Mouse (Mus musculus): ENCODE data around the gene Dcaf7.

The Dcaf7 gene

DNA sequence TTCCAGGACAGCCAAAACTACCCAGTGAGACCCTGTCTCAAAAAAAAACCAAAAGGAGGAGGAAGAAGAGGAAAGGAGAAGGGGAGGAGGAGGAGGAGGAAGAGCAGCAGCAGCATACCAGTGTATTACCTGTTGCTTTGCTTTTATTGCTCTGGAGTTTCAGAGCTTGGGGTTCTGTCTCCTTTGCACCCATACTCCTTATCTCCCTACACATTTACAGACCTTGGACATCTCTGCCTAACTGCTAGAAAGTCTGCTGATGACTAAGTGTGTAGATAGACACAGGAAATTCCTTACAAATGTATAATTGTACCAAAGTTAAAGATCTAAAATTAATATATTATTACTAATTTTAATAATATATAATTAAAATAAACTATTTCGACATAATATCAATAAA lies 8.6 kb downstream of the Dcaf7 start:
- DNase-seq (ENCODE audit: low spot score): no peak

DNA sequence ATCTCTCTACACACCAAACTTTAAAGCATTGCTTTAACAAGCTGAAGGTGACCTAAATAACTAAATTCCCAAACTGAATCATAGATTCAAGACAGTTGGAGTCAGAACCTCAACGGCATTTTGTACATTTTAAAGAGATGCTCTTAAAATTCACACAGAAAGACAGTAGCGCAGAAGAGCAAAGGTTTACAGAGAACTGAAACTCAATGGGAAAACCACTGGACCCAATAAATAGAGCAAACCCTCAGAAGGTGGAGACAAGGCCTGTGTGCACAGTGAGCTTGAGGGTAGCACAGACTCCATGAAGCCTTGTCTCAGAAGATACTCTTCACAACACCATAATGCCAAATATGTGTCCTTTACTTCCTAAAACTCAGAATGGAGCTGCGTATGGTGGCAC lies 9.1 kb downstream of the Dcaf7 start:
- no peak for DNase-seq (ENCODE audit: low spot score)

DNA sequence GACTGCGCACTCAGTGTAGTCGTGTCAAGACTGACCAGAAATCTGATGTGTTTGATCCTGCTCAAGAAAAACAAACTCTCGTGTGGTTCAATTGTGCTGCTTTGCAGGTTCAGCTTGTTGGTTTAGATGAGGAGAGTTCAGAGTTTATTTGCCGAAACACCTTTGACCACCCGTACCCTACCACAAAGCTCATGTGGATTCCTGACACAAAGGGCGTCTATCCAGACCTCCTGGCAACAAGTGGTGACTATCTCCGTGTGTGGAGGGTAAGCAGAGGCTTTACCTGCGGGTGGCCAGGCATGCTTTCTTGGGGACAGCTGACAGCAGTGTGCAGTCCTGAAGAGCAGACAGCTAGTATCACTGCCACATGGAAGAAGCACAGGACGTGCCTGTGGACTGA lies 9.9 kb downstream of the Dcaf7 start:
- no peak for DNase-seq (ENCODE audit: low spot score)

DNA sequence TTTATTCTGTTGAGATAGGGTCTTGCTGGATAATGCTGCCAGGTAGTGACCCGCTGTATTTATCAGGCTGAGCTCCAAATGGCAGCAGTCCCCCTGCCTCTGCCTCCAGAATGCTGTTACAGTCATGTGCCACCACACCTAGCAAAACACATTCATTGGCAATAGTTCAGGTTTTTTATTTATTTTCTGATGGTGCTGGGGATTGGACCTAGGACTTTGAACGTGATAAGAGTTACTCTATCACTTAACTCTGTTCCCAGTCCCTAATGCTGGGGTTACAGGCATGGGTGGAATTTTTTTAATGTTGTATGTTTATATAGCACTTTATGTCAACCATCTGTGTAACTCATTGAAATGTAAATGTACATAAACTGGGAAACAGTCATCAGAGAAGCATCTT lies 17.2 kb downstream of the Dcaf7 start:
- DNase-seq (ENCODE audit: low spot score): no peak

DNA sequence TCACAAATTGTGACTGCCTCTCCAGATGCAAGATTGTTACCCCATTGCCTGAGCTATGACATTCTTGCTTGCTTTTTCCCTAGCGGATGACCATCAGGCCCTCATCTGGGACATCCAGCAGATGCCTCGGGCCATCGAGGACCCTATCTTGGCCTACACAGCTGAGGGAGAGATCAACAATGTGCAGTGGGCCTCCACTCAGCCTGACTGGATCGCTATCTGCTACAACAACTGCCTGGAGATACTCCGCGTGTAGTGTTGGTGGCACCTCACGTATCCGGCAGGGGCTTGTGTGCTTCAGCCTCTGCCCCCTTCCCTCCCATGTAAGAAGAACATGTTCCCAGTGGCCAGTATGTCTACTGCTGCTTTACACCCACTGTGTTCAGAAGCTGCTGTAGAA lies 17.9 kb downstream of the Dcaf7 start:
- no peak for DNase-seq (ENCODE audit: low spot score)

DNA sequence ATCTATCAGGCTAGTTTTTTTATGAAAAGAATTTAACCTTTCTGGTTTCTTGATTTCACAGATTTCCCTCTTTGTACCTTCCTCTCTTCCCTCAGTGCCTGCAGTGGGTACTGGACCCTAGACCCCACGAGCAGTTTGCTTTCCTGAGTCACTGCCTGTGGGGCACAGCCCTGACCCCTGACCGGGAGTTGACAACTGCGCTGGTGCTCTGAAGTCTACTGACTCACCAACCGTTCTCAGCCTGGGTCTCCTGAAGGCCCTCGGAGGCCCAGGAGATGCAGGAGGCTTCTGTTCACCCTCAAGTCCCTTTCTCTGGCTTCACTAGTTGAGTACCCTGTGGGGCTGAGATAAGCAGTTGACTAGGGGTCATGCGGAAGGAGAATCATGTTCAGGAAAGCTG lies 18.7 kb downstream of the Dcaf7 start:
- DNase-seq (ENCODE audit: low spot score): no peak

DNA sequence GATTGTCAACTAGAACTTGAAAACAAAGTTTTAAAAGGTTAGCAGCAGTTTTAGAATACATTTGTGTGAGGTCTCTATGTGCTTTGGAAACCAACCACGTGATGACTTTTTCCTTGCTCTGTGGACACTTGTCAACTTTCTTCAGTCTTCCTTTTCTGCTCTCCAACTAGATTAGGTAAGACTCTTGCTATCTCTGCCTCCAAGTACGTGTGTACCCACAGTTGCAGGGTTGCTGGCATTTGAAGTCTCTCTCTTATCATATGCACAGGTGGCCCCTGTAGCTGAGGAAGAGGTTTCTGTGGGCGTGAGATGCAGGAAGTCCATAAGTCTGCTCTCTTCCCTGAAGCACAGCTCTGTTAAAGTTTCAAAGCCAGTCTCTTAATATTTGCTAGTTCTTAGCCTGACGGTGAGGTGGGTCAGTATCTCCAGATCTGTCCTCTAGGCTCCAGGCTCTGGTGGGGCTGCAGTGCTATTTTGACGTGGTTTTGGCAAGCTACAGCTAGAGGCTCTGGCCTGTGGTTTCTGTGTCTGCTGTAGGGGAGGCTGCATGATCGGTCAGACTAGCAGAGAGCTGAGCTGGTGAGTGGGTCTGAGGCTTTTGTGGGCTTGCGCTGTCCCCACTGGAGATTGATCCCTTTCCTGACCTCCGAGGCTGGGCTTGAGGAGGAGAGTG lies 20.3 kb downstream of the Dcaf7 start:
- no peak for DNase-seq (ENCODE audit: low spot score)

DNA sequence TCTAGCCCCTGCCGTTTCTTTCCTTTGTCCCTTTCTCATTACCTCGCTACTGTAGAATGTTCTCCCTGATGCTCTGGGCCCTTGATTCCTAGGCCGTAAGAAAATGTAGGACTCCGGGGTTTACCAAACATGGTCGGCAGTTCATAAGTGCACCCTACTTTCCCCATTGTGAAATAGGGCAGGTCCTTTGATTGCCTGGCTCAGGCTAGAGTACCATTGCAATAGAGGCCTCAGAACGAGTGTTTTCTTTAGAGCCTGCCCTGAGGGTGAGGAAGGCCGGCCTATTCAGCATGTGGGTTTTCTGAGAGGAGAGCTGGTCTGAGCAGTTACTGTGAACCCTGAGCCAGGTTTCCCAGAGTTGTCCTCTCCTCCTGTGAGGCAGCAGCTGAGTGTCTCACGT lies 21.3 kb downstream of the Dcaf7 start:
- DNase-seq (ENCODE audit: low spot score): no peak

DNA sequence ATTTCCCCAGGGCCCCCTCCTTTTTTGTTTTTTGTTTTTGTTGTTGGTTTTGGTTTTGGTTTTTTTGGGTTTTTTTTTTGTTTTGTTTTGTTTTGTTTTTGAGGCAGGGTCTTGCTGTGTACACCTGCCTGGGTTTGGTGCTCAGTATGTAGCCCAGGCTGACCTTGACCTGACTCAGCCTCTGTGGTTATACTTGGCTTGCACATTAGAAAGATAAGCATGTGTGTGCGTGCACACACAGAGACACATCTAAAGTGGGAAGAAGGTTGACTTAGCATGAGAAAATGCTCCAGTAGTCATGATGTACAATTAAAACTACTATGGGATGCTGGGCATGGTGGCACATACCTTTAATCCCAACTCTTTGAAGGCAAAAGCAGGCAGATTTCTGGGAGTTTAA lies 23.9 kb downstream of the Dcaf7 start:
- no peak for DNase-seq (ENCODE audit: low spot score)

DNA sequence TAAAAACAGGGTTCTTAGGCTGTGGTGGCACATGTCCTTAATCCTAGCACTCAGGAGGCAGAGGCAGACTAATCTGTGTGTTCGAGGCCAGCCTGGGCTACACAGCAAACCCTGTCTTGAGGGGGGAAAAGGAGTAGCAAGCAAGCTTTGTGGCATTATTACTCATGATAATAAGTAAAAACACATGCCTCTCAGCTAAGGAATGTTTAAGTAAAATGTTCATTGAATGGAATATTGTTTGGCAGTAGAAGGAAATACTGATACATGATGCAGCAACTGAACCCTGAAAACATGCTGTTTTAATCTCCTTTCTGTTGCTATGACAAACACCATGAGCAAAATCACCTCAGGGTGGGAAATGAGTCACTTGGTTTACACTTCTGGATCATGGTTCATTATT lies 24.6 kb downstream of the Dcaf7 start:
- DNase-seq (ENCODE audit: low spot score): no peak

DNA sequence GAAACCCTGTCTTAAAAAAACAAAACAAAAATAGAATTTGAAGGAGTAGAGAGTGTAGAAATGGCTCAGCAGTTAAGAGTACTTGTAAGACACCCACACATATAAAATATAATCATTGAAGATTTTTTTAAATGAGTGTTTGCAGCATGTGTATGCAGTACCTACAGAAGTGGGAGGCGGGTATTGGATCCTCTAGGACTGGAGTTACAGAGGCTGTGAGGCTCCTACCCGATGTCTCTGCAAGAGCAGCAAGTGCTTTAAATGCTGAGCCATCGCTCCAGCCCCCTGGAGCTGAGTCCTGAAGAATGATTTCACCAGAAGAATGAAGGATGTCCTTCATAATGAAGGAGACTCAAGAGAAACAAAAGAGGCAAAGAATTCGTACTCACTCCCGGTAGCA lies 27.1 kb downstream of the Dcaf7 start:
- DNase-seq (ENCODE audit: low spot score): no peak

DNA sequence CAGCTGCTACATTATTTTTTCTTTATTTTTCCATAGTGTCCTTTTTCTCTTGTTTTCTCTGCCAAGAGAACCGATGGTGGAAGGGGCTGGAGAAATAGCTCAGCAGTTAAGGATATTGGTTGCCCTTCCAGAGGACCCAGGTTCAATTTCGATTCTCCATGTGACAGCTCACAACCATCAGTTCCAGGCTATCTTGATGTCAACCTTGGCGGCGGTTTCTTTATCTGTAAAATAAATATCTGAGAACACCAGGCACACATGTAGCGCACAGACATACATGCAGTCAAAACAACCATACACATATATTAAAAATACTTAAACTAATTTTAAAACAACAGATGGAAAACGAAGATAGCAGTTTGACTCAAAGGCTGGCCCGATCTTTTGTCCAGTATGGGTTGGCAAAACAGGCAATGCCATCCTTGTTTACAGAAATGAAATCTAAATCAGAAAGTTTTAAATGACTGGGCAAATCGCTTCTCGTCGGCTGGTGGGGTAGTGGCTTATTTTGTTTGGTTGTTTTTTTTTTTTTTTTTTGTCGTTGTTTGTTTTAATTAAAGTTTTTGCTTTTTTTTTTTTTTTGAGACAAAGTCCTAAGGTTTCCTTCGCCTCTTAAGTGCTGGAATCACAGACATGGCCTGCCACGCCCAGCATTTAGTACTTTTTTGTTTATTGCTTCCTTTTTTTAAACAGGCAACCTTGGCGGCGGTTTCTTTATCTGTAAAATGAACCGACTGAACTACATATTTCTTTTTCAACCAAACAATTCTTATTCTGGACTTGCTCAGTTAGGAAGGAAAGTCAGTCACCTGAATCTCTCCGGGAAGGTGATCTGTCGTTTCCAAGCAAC lies 28.6 kb downstream of the Dcaf7 start:
- no peak for DNase-seq (ENCODE audit: low spot score)

DNA sequence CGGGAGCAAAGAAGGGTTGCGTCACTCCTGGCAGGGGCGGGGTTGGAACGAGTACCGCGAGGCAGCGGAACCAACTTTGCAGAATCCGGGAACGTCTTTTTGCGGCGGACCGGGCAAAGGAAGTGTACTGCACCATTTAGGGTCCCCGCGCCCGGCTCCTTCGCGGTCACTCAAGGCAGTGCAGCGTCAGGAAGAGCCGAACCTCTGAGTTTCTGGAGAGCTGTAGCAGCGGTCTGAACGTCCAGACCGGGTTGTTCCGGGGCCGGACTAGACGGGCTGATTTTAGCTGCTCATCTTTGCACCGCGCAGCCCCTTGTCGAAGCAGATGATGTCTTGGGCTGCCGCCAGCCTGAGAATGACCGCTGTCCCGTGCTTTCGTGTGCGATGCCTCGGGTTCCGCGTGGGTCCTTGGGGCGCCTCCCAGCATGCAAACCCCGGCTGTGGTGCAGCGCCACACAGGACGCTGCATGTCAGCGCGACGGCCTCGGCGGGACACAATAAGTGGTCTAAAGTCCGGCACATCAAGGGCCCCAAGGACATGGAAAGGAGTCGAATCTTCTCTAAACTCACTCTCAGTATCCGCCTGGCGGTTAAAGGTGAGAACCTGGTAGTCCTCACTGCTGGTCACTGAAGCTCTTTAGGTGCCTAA lies 29.4 kb downstream of the Dcaf7 start, which contains the start of gene Taco1:
Gene Taco1, plus strand, starts transcription at position 139 of the 649 bp plus-strand sequence.
- peak; percentile 94 for DNase-seq (ENCODE audit: low spot score)

DNA sequence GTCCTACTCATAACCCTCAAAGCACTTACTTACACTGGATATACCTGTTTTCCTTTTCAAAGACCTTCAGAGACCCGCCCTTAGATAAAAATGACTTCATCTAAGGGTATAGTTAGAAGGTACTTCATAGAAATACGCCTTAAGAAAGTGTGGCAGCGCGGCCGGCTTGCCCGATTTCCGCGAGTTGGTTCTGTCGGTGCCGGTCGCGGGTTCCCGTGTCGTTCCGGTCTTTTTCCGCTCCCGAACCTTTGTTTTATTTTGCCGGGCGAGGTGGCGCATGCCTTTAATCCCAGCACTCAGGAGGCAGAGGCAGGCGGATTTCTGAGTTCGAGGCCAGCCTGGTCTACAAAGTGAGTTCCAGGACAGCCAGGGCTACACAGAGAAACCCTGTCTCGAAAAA lies 29.9 kb downstream of the Dcaf7 start:
- peak; percentile 51 for DNase-seq (ENCODE audit: low spot score)

DNA sequence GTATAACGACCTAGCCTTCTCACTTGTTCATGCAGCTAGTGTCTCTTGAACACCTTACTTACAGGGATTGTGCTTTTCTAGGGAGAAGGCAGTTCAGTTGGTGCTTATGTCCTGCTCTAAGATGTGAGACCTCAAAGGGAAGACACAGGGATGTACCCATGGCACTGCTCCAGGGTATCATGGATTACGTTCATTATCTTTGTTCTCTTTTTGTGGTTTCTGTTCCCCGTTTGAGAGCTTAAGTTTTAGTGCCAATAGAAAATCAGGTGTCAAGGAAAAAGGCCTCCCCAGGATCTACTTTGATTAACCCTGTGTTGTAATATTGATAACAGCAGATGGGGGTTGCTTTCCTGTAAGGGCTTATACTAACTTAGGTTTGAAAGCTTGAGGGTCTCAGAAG lies 37.1 kb downstream of the Dcaf7 start:
- DNase-seq (ENCODE audit: low spot score): no peak

DNA sequence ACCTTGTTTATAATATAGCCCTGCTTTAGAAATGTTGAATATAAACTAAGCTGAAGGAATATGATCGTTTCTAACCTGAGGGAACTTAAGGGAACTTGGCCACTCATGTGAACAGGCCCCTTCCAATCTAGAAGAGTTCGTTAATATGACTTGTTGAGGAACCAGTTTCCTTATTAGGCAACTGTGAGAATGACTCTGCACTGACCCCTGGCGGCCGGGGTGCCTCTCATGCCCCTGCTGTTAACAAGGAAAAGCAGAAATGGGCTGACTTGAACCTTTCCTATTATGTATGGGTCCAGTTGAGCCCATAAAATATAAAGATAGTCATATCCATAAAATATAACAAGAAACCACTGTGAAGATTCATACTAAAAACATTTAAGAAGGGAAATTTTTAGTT lies 39.6 kb downstream of the Dcaf7 start:
- peak; percentile 74 for DNase-seq (ENCODE audit: low spot score)

DNA sequence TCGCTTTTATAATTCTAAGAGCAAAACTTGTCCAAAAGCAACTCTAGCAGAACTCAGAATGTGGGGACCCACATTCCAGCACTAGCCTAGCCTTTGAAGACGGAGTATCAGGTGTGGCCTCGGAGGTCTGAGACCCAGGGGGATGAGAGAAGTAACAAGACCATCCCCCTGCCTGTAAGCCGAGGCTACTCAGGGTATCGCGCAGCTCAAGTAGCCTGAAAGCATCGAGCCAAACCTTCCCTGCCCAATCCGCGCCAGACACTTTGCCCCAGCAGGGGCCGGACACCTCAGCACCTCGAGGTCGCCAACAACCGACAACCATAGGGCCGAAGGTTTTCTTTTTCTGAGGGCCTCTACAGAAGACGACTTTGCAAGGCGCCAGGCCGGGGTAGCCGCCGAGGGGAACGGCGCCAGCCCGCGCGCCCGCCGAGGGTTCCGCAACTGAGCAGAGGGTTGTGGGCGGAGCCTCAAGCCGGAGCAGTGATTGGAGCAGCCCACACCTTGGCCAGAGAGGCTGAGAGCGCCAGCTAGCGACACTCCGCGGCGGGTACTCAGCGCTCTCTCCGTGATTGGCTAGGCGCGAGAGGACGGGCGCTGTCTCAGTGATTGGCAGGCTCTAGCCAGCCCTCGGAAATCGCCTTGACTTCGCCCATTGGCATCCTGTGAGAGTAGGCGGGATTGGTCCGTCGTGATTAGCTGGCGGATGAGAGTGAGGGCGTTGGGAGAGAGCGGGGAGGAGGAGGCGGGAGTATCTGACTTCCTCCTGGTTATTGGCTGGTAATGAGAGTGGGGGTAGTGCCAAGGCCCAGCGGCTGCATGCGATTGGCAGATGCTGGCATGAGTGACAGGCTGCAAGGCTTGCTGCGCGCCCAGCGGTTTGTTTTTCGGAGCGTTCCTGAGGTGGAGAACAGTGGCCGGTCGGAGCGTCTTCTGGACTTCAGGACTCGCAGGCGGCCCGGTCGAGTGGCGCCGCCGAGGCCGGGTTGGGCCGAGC lies 47.3 kb downstream of the Dcaf7 start, which contains the start of gene Map3k3:
Gene Map3k3, plus strand, starts transcription at position 906 of the 994 bp plus-strand sequence.
- peak; percentile 93 for DNase-seq (ENCODE audit: low spot score)

DNA sequence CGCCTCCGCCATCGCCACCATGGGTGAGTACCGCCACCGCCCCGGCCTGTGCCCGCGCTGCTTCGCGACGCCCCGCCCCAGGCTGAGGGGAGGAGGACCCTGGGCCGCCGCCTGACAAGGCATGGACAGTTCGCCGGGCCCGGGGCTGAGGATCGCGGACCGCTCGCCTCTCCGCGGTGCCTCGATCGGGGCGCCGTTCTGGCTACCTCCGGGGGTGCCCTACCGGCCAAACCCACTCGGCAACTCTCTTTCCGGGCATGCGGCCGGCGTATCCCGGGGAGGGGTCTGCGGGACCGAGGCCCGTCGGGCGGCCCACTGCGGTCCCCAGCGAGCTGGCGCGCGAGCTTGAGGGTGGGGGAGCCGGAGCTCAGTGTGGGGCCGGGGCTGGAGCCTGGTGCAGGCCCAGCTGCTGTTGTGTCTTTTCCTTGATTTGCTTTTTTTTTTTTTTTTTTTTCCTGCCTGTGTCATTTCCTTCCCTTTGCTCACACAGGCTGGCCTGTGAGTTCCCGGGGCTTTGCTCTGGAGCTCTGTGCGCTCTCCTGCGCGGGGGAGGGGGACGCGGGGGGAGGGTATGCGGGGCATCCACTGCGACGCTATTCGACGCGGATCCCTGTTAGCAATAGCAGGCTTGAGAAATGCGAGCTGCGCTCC lies 48.4 kb downstream of the Dcaf7 start:
- DNase-seq (ENCODE audit: low spot score): peak; percentile 70

DNA sequence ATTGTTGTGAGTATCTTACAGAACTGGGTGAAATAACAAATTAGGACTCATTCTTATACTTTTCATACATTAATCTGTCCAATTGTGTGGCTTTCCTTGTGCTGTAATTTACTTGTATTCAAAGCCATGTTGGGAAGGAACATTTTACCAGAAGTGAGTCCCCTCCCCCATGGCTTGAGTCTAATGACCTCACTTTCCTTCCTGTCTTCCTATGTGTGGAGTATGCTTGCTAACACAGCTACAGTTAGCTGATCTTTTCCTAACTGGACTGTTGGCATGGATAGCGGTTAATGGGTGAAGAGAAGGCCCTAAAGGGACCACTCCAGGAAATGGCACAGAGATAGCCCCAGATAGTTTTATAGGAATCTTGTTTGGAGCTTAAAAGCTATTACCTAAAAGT lies 61.6 kb downstream of the Dcaf7 start:
- DNase-seq (ENCODE audit: low spot score): no peak

DNA sequence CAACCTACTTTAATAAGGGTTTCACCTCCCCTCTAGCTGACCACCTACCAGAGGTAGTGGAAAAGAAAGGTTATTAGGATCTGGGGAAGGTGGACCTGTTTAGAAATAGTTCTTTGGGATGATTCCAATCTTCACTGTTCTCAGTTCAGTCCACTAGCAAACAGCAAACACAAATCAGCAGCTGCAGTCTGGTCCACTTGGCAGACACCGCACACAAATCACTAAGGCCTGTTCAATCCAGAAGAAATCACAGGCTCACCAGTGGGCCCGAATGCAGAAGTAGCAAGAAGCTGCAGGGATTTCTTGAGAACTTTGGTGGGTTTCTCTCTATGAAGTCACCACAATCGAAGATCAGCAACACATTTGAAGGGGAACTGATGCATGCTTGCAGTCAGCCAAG lies 66.2 kb downstream of the Dcaf7 start:
- DNase-seq (ENCODE audit: low spot score): no peak

DNA sequence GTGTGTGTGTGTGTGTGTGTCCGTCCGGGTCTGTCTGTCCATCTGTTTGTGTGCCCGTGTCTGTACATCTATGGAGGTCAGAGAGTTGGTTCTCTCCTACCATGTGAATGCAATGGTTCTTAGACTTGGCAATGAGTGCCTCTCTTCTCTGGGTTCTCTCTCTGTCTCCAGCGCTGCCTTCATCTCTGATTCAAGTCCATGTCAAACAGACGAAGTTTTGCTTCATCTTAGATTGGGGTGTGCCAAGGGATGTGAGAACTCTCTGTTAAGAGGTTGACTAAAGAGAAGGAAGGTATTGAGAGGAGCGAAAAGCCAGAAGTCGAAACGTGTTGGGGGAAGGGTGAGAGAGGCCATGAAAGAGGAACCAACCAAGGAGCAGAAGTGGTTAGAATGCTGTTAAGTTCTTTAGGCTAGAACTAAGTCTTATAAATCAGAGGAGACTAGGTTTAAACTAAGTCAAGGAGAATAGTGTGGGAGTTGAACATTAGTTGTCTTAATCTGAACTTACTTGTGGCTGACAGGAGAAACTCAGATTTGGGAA lies 69.4 kb downstream of the Dcaf7 start:
- no peak for DNase-seq (ENCODE audit: low spot score)
